Mouse (Mus musculus) gastrocnemius, postnatal 14 days (tissue): Measurements from ENCODE around the gene Cxcl15. TPM values are rescaled to one million over a fixed set of nuclear protein-coding genes. Genes with fewer than 3 reads are reported as not detected.

ENCODE experiments used
- microRNA-seq, 2 experiments: library from miRNA; unstranded; fragments of <30 nt; microRNA quantifications; one replicate each; pipeline ENCODE4 v1.2.0; 2021
- total RNA-seq, 2 experiments: library from RNA; stranded (reverse); gene quantifications; 2 replicates each; pipeline ENCODE4 v1.2.3; 2021

Cxcl15 gene
- total RNA-seq, 2 experiments from 2014 or later = not detected

Small RNAs within 50 kb of the gene (microRNA-seq; reads per million reads assigned to microRNA genes)
- 0 reads per million in 2 experiments for gene Gm24322

Other genes starting within 250 kb of the Cxcl15 start
- not detected for gene 5830473C10Rik, start 233.4 kb upstream of the Cxcl15 start, total RNA-seq
- not detected for gene Rassf6, start 153.9 kb upstream of the Cxcl15 start, total RNA-seq
- gene Cxcl5, start 35.2 kb upstream of the Cxcl15 start, total RNA-seq = not detected
- gene Ppbp, start 26.0 kb upstream of the Cxcl15 start, total RNA-seq = 1 to 10 TPM in 1 of 2 experiments, under 1 TPM in 1; 0.42 to 1.3 TPM
- gene Pf4, start 22.1 kb upstream of the Cxcl15 start, total RNA-seq = 10 to 100 TPM; 18.7 to 23.7 TPM
- not detected for gene Cxcl3, start 8.4 kb upstream of the Cxcl15 start, total RNA-seq
- under 1 TPM in 1 of 2 experiments, not detected in 1; 0.11 TPM for gene Cxcl1, start 96.7 kb downstream of the Cxcl15 start, total RNA-seq
- gene Cxcl2, start 109.3 kb downstream of the Cxcl15 start, total RNA-seq = not detected
- gene Mthfd2l, start 136.6 kb downstream of the Cxcl15 start, total RNA-seq = 10 to 100 TPM in 1 of 2 experiments, 1 to 10 TPM in 1; 8.2 to 10.1 TPM
- under 1 TPM; 0.27 to 0.41 TPM for gene Epgn, start 232.9 kb downstream of the Cxcl15 start, total RNA-seq